Comparison of ENCODE assay signal across 8 mouse cellular contexts in genomic region chr17:78881878-78882304, GRCm38 (mm10). TPM values are rescaled to one million over a fixed set of nuclear protein-coding genes. Genes with fewer than 3 reads are reported as not detected.
A peak's percentile ranks its signal among the peaks of the same experiment; 100 is the strongest.
DNase-seq lines count a peak whose midpoint lies in the region; ATAC-seq and TF ChIP-seq lines count a peak whose summit lies in the region.

No protein-coding gene starts in this region.

- peak overlapping the region; percentile 57 for H3K4me3 ChIP-seq in kidney, adult 2 months (ENCODE audit: insufficient read depth, low read depth, low read length)
- H3K4me3 ChIP-seq in brown adipose tissue, adult 24 weeks (ENCODE audit: insufficient read depth, low read depth, low read length) = peak overlapping the region; percentile 92
- peak overlapping the region; percentile 43 for H3K4me3 ChIP-seq in hindbrain, embryonic 13.5 days
- H3K4me3 ChIP-seq in liver, embryonic 12.5 days = peak overlapping the region; percentile 81

- ATAC-seq in hindbrain, embryonic 13.5 days (ENCODE audit: low FRiP score) = peak; percentile 69
- ATAC-seq in liver, embryonic 12.5 days = peak; percentile 57

- peak; percentile 17 for DNase-seq in kidney, adult 2 months
- no peak for DNase-seq in kidney, adult 8-10 months
- DNase-seq in neural tube, embryonic 10.5 days (ENCODE audit: extremely low spot score, low spot score) = peak; percentile 17
- no peak for DNase-seq in cerebellum, adult 9-11 months
- DNase-seq in right cerebral cortex, adult 2 months (ENCODE audit: low spot score in 2 of 2) = no peak

- peak overlapping the region; percentile 73 for H3K4me2 ChIP-seq in hindbrain, embryonic 13.5 days
- H3K4me2 ChIP-seq in liver, embryonic 12.5 days = peak overlapping the region; percentile 81

- peaks cover 9% of the 10 kb centered on the region; the same call in 1 of the 2 replicates for H3K4me1 ChIP-seq in kidney, adult 2 months (ENCODE audit: control insufficient read depth, insufficient read depth, low read length)
- no peaks in the 10 kb centered on the region; the same call in 1 of the 2 replicates for H3K4me1 ChIP-seq in brown adipose tissue, adult 24 weeks (ENCODE audit: control insufficient read depth, insufficient read depth, insufficient read length, low read length)
- peaks cover 12% of the 10 kb centered on the region for H3K4me1 ChIP-seq in hindbrain, embryonic 13.5 days (replicated peaks)
- H3K4me1 ChIP-seq in liver, embryonic 12.5 days = peaks cover 20% of the 10 kb centered on the region

- TF ChIP-seq CTCF in kidney, adult 2 months (conservative IDR thresholded peaks at IDR 0.05; ENCODE audit: insufficient read depth, insufficient read length, low read depth, low read length) = no peak

- H3K9ac ChIP-seq in hindbrain, embryonic 13.5 days = peak overlapping the region; percentile 70
- peak overlapping the region; percentile 85 for H3K9ac ChIP-seq in liver, embryonic 12.5 days

- H3K36me3 ChIP-seq in kidney, adult 2 months (ENCODE audit: control insufficient read depth, insufficient read depth, low read length) = no peaks in the 10 kb centered on the region; the same call in 1 of the 2 replicates
- H3K36me3 ChIP-seq in hindbrain, embryonic 13.5 days = no peaks in the 10 kb centered on the region
- H3K36me3 ChIP-seq in liver, embryonic 12.5 days = peaks cover 26% of the 10 kb centered on the region

- WGBS in kidney, adult 2 months = 7% methylated on average over 7 of the region's 7 CpGs
- 9% methylated on average over 7 of the region's 7 CpGs for whole genome bisulfite sequencing in hindbrain, embryonic 13.5 days
- WGBS in liver, embryonic 12.5 days (ENCODE audit: insufficient replicate concordance) = 9% methylated on average over 5 of the region's 7 CpGs

- no peak for TF ChIP-seq POLR2A in kidney, adult 2 months (IDR thresholded peaks at IDR 0.05; ENCODE audit: low read depth, low read length)

- no peaks in the 10 kb centered on the region for H3K27me3 ChIP-seq in kidney, adult 2 months (replicated peaks; ENCODE audit: control insufficient read depth, insufficient read depth, low read length)
- no peaks in the 10 kb centered on the region; the same call in 1 of the 2 replicates for H3K27me3 ChIP-seq in hindbrain, embryonic 13.5 days
- no peaks in the 10 kb centered on the region for H3K27me3 ChIP-seq in liver, embryonic 12.5 days (replicated peaks)

- no peaks in the 10 kb centered on the region for H3K9me3 ChIP-seq in hindbrain, embryonic 13.5 days
- no peaks in the 10 kb centered on the region for H3K9me3 ChIP-seq in liver, embryonic 12.5 days (replicated peaks)

- H3K27ac ChIP-seq in kidney, adult 2 months (ENCODE audit: insufficient read depth, low read depth, low read length) = peak overlapping the region; percentile 74; the same call in 1 of the 2 replicates
- H3K27ac ChIP-seq in brown adipose tissue, adult 24 weeks (replicated peaks; ENCODE audit: low read depth, low read length) = peak overlapping the region; percentile 75
- H3K27ac ChIP-seq in hindbrain, embryonic 13.5 days = peak overlapping the region; percentile 40; the same call in 1 of the 2 replicates
- H3K27ac ChIP-seq in liver, embryonic 12.5 days = peak overlapping the region; percentile 72

RNA-seq across cellular contexts. Expression of gene Eif2ak2, which starts 0.5 kb away (rescaled TPM):
- polyA plus RNA-seq in kidney, adult 2 months (2012; rRNA removed) = 5.6 and 5.9 TPM in 2 replicates
- 10.0 and 12.0 TPM in 2 replicates for polyA plus RNA-seq in brown adipose tissue, adult 24 weeks (2012; ENCODE audit: insufficient read depth, insufficient read length, missing spikeins)
- polyA plus RNA-seq in hindbrain, embryonic 13.5 days (2015; fragmentation: Nextera tagmentation; extraction: Ambion mirVana) = 4.0 and 5.9 TPM in 2 replicates
- polyA plus RNA-seq in liver, embryonic 12.5 days (2016; fragmentation: Nextera tagmentation; extraction: Ambion mirVana) = 10.3 and 12.0 TPM in 2 replicates

RNA-seq across cellular contexts. Expression of gene Sult6b1, which starts 24.9 kb away (rescaled TPM):
- polyA plus RNA-seq in kidney, adult 2 months (2012; rRNA removed) = not detected in 2 replicates
- polyA plus RNA-seq in brown adipose tissue, adult 24 weeks (2012; ENCODE audit: insufficient read depth, insufficient read length, missing spikeins) = not detected in 2 replicates
- not detected in 2 replicates for polyA plus RNA-seq in hindbrain, embryonic 13.5 days (2015; fragmentation: Nextera tagmentation; extraction: Ambion mirVana)
- polyA plus RNA-seq in liver, embryonic 12.5 days (2016; fragmentation: Nextera tagmentation; extraction: Ambion mirVana) = 0.12 TPM in 1 of 2 replicates, not detected in the other

RNA-seq across cellular contexts. Expression of gene Cebpzos, which starts 34.4 kb away (rescaled TPM):
- 17.9 and 26.7 TPM in 2 replicates for polyA plus RNA-seq in kidney, adult 2 months (2012; rRNA removed)
- 88.0 and 93.4 TPM in 2 replicates for polyA plus RNA-seq in brown adipose tissue, adult 24 weeks (2012; ENCODE audit: insufficient read depth, insufficient read length, missing spikeins)
- polyA plus RNA-seq in hindbrain, embryonic 13.5 days (2015; fragmentation: Nextera tagmentation; extraction: Ambion mirVana) = 125 and 127 TPM in 2 replicates
- polyA plus RNA-seq in liver, embryonic 12.5 days (2016; fragmentation: Nextera tagmentation; extraction: Ambion mirVana) = 56.2 and 59.7 TPM in 2 replicates

RNA-seq across cellular contexts. Expression of gene Gpatch11, which starts 46.5 kb away (rescaled TPM):
- polyA plus RNA-seq in kidney, adult 2 months (2012; rRNA removed) = 8.5 TPM in 2 replicates
- polyA plus RNA-seq in brown adipose tissue, adult 24 weeks (2012; ENCODE audit: insufficient read depth, insufficient read length, missing spikeins) = 39.0 and 60.0 TPM in 2 replicates
- 48.8 and 52.7 TPM in 2 replicates for polyA plus RNA-seq in hindbrain, embryonic 13.5 days (2015; fragmentation: Nextera tagmentation; extraction: Ambion mirVana)
- 20.3 and 20.8 TPM in 2 replicates for polyA plus RNA-seq in liver, embryonic 12.5 days (2016; fragmentation: Nextera tagmentation; extraction: Ambion mirVana)

RNA-seq across cellular contexts. Expression of gene Heatr5b, which starts 46.7 kb away (rescaled TPM):
- 22.2 and 22.6 TPM in 2 replicates for polyA plus RNA-seq in kidney, adult 2 months (2012; rRNA removed)
- 24.7 and 32.8 TPM in 2 replicates for polyA plus RNA-seq in brown adipose tissue, adult 24 weeks (2012; ENCODE audit: insufficient read depth, insufficient read length, missing spikeins)
- 20.4 and 21.3 TPM in 2 replicates for polyA plus RNA-seq in hindbrain, embryonic 13.5 days (2015; fragmentation: Nextera tagmentation; extraction: Ambion mirVana)
- 6.8 and 7.6 TPM in 2 replicates for polyA plus RNA-seq in liver, embryonic 12.5 days (2016; fragmentation: Nextera tagmentation; extraction: Ambion mirVana)

Comparison
In these comparisons a context has a peak if more than half of its experiments do, and no peak if none do; other contexts are left out.
1. DNase-seq: peak in kidney, adult 2 months (single experiment) and neural tube, embryonic 10.5 days (single experiment); none in kidney, adult 8-10 months (0 of 2), cerebellum, adult 9-11 months (single experiment) and right cerebral cortex, adult 2 months (0 of 2).
2. Peak in every context shown above with its lines, with median percentiles within 50 percentile points of each other: H3K27ac ChIP-seq and H3K4me3 ChIP-seq.